Mouse (Mus musculus): ENCODE data around the gene Gm20721. TPM values are rescaled to one million over a fixed set of nuclear protein-coding genes. Genes with fewer than 3 reads are reported as not detected.
"Not testable (repeated sequence)": the region's sequence is repeated elsewhere in the genome, so short reads cannot be mapped to it uniquely, and the experiment has no call there.

The Gm20721 gene
- 8.9 and 9.8 TPM in 2 replicates for polyA plus RNA-seq (2016; fragmentation: Nextera tagmentation; extraction: Ambion mirVana)

DNA sequence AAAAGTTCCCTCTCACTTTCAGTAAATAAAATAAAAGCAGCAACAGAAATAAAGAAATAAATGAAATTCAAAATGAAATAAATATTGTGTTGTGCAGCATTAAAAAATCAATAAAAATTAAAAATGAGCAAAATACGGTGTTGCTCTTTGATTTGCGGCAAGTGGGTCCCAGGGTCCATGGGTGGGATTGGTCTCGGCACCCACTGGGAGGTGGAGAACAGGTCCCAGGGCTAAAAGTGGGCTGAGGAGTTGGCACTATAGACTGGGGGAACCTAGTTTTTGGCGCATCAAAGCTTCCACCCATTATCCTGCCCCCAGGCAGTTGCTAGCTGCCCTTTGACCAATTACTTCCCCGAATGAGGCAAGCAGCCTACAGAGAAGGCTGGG lies at the start of gene Gm20721:
TSS of gene Gm20721 (minus strand) at position 101 of the 387 bp plus-strand sequence.
- Histone ChIP-seq H3K9ac (no peak within 1 kb of the TSS), H3K27me3 (replicated peaks) (no peaks in the 10 kb centered on the region), H3K36me3 (peaks cover 46% of the 10 kb centered on the region), H3K4me1 (replicated peaks) (peaks cover 32% of the 10 kb centered on the region), H3K4me2 (no peak within 1 kb of the TSS), H3K9me3 (replicated peaks) (no peaks in the 10 kb centered on the region), H3K27ac (ENCODE audit: poor library complexity, severe bottlenecking) (no peak within 1 kb of the TSS), H3K4me3 (no peak within 1 kb of the TSS)
- no peak for ATAC-seq (ENCODE audit: insufficient number of reproducible peaks, low FRiP score)
- 95% methylated on average over 5 of the region's 5 CpGs for WGBS

DNA sequence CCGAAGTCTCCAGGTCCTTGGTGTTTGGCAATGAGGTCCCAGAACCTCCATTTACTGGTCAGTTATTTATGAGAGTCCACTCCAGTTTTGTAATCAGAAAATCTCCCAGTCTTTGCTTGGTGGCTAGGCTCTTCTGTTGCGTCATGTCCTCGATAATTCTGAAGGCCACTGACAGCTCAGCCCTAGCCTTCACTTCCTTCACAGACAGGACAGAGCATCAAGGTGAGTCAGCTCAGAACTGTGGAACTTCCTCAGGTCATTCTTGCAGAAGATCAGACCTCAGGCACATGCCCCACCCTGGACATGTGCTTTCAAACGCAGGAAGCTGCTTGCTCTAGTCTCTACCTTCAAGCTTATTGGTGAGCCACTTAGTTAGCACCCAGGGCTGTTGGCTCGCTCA lies 46.9 kb upstream of the Gm20721 start:
- no peak overlapping the region for H3K4me2 ChIP-seq
- H3K4me3 ChIP-seq = no peak overlapping the region
- WGBS = 71% methylated on average over 5 of the region's 5 CpGs
- H3K9ac ChIP-seq = no peak overlapping the region
- H3K9me3 ChIP-seq (replicated peaks) = peaks cover 4% of the 10 kb centered on the region; the same call in 1 of the 2 replicates
- H3K36me3 ChIP-seq = no peaks in the 10 kb centered on the region
- no peak overlapping the region for H3K27ac ChIP-seq (ENCODE audit: poor library complexity, severe bottlenecking)
- ATAC-seq (ENCODE audit: insufficient number of reproducible peaks, low FRiP score) = no peak
- no peaks in the 10 kb centered on the region for H3K27me3 ChIP-seq (replicated peaks)
- H3K4me1 ChIP-seq (replicated peaks) = no peaks in the 10 kb centered on the region

DNA sequence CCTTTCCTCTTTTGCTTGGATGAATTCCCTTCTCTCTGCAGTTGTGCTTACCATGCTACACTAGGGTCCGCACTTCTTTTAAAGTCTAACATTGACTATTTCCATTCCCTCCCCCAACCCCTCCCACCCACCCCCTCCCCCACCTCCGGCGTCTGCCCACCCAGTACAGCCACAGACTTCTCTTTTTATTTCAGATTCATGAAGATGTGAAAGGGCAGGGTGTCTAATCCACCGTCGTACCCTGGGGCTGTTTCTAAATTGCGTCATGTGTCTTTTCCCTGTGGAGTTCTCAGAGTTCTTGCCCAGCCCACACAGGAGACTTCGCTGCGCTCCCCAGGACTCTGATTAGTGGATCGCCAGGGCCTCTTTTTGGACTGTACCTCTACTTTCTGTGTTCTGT lies 46.0 kb upstream of the Gm20721 start:
- no peak for ATAC-seq (ENCODE audit: insufficient number of reproducible peaks, low FRiP score)
- no peak overlapping the region for H3K9ac ChIP-seq
- WGBS = 79% methylated on average over 8 of the region's 9 CpGs
- no peaks in the 10 kb centered on the region for H3K36me3 ChIP-seq
- H3K27me3 ChIP-seq (replicated peaks) = no peaks in the 10 kb centered on the region
- no peaks in the 10 kb centered on the region for H3K4me1 ChIP-seq (replicated peaks)
- H3K9me3 ChIP-seq (replicated peaks) = peaks cover 4% of the 10 kb centered on the region; the same call in 1 of the 2 replicates
- no peak overlapping the region for H3K4me3 ChIP-seq
- H3K27ac ChIP-seq (ENCODE audit: poor library complexity, severe bottlenecking) = no peak overlapping the region
- H3K4me2 ChIP-seq = no peak overlapping the region

- 79% methylated on average over 3 of the region's 3 CpGs for WGBS
- Histone ChIP-seq H3K4me3 (no peak overlapping the region), H3K36me3 (no peaks in the 10 kb centered on the region), H3K9me3 (replicated peaks) (peaks cover 4% of the 10 kb centered on the region; the same call in 1 of the 2 replicates), H3K4me2 (no peak overlapping the region), H3K27ac (ENCODE audit: poor library complexity, severe bottlenecking) (no peak overlapping the region), H3K9ac (no peak overlapping the region), H3K27me3 (replicated peaks) (no peaks in the 10 kb centered on the region), H3K4me1 (replicated peaks) (no peaks in the 10 kb centered on the region)
- no peak for ATAC-seq (ENCODE audit: insufficient number of reproducible peaks, low FRiP score)
Measured at GRCm38 (mm10) chr2:174391936-174392335, 45.4 kb upstream of the Gm20721 start.

DNA sequence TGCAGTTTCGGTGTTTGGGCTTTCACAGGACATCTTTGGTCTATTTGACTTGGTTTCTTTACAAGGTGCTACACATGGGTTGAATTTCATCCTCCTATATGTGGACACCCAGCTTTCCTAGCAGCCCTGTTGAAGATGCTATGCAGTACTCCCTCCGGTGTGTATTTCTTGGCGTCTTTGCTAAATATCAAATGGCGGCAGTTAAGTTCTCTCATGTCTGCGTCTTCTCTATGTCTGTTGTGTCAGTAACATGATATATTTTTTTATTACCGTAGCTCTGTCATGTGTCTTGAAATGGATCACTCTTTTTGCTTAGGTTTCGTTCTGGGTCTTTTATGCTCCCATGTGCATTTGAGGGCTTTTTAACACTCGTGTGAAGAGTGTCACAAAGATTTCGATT lies 34.5 kb upstream of the Gm20721 start:
- no peak for ATAC-seq (ENCODE audit: insufficient number of reproducible peaks, low FRiP score)
- no peak overlapping the region for H3K4me3 ChIP-seq
- no peaks in the 10 kb centered on the region for H3K27me3 ChIP-seq (replicated peaks)
- no peaks in the 10 kb centered on the region for H3K9me3 ChIP-seq (replicated peaks)
- 87% methylated on average over 9 of the region's 9 CpGs for WGBS
- no peak overlapping the region for H3K9ac ChIP-seq
- H3K36me3 ChIP-seq = no peaks in the 10 kb centered on the region
- no peaks in the 10 kb centered on the region for H3K4me1 ChIP-seq (replicated peaks)
- no peak overlapping the region for H3K27ac ChIP-seq (ENCODE audit: poor library complexity, severe bottlenecking)
- no peak overlapping the region for H3K4me2 ChIP-seq

DNA sequence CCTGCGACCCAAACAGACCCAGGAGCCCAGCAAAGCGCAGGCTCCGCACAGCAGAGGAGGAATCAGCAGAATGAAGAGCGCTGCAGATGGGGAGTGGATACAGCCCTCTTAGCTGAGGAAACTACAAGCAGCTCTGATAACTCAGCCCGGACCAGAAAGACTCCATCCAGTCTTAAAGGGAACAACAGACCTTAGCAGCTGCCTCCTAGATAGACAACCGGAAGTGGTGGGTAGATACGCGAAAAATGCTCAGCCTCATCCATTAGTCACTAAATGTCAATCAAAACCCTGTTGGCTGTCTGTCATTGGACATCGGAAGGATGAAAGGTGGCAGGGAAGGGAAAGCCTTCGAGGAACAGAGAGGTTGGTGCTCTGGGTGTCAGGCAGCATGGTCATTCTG lies 20.1 kb upstream of the Gm20721 start:
- no peak overlapping the region for H3K4me3 ChIP-seq
- WGBS = 66% methylated on average over 10 of the region's 10 CpGs
- no peaks in the 10 kb centered on the region for H3K4me1 ChIP-seq (replicated peaks)
- ATAC-seq (ENCODE audit: insufficient number of reproducible peaks, low FRiP score) = no peak
- H3K27me3 ChIP-seq (replicated peaks) = no peaks in the 10 kb centered on the region
- no peak overlapping the region for H3K4me2 ChIP-seq
- no peak overlapping the region for H3K9ac ChIP-seq
- no peaks in the 10 kb centered on the region for H3K9me3 ChIP-seq (replicated peaks)
- H3K27ac ChIP-seq (ENCODE audit: poor library complexity, severe bottlenecking) = no peak overlapping the region
- no peaks in the 10 kb centered on the region for H3K36me3 ChIP-seq

- H3K9me3 ChIP-seq (replicated peaks) = no peaks in the 10 kb centered on the region
- H3K27ac ChIP-seq (ENCODE audit: poor library complexity, severe bottlenecking) = no peak overlapping the region
- no peak overlapping the region for H3K9ac ChIP-seq
- H3K4me2 ChIP-seq = no peak overlapping the region
- H3K4me1 ChIP-seq (replicated peaks) = no peaks in the 10 kb centered on the region
- ATAC-seq (ENCODE audit: insufficient number of reproducible peaks, low FRiP score) = no peak
- H3K4me3 ChIP-seq = no peak overlapping the region
- WGBS = 69% methylated on average over 4 of the region's 4 CpGs
- no peaks in the 10 kb centered on the region for H3K36me3 ChIP-seq
- no peaks in the 10 kb centered on the region for H3K27me3 ChIP-seq (replicated peaks)
Measured at GRCm38 (mm10) chr2:174359656-174360055, 13.1 kb upstream of the Gm20721 start.

DNA sequence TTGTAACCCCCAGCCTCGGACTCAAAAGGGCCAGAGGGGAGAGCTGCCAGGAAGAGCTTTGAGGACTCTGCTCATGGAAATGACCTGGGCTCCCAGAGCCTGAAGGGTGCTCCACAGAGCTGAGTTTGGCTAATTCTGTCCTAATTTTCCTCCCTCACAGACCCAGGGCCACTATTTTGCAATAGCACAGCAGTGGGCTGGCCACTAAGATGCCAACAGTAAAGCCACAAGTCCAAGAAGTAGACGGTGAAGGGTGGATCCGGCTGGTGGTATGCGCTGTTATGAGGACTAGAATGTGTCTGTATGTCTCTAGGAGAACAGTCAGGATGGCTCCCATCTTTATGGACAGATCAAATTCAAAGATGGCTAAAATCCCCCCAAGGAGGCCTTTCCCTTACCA lies 12.0 kb upstream of the Gm20721 start:
- no peak for ATAC-seq (ENCODE audit: insufficient number of reproducible peaks, low FRiP score)
- Histone ChIP-seq H3K4me3 (no peak overlapping the region), H3K9ac (no peak overlapping the region), H3K27ac (ENCODE audit: poor library complexity, severe bottlenecking) (no peak overlapping the region), H3K9me3 (replicated peaks) (no peaks in the 10 kb centered on the region), H3K4me2 (no peak overlapping the region), H3K27me3 (replicated peaks) (no peaks in the 10 kb centered on the region), H3K4me1 (replicated peaks) (no peaks in the 10 kb centered on the region), H3K36me3 (no peaks in the 10 kb centered on the region)
- 84% methylated on average over 4 of the region's 4 CpGs for WGBS

- not testable (repeated sequence) for H3K4me2 ChIP-seq; H3K27ac ChIP-seq (ENCODE audit: poor library complexity, severe bottlenecking); H3K4me3 ChIP-seq; H3K9ac ChIP-seq; H3K9me3 ChIP-seq (replicated peaks); H3K27me3 ChIP-seq (replicated peaks); ATAC-seq (ENCODE audit: insufficient number of reproducible peaks, low FRiP score)
- Histone ChIP-seq H3K36me3 (peaks cover 40% of the 10 kb centered on the region), H3K4me1 (replicated peaks) (peaks cover 27% of the 10 kb centered on the region)
- WGBS = 95% methylated on average over 2 of the region's 2 CpGs
Measured at GRCm38 (mm10) chr2:174346999-174347668, 622 bp upstream of the Gm20721 start.

DNA sequence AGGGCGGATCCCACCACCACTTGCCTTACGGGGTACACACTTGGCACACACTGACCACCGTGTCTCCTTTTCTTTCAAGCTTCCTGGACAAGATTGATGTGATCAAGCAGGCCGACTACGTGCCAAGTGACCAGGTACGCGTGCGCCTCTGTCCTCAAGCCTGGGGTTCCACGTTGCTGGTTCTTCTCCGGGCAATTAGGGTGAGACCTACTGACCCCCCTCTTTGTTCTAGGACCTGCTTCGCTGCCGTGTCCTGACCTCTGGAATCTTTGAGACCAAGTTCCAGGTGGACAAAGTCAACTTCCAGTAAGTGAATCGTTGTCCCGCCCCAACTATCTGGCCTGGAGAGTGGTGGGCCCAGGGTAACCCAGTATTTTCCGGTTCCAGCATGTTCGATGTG lies 1.5 kb downstream of the Gm20721 start:
- Histone ChIP-seq H3K4me3 (no peak overlapping the region), H3K4me1 (replicated peaks) (peaks cover 47% of the 10 kb centered on the region), H3K36me3 (peaks cover 52% of the 10 kb centered on the region), H3K27me3 (replicated peaks) (no peaks in the 10 kb centered on the region), H3K9ac (0 out of 2 replicates have a peak overlapping the region, but pooled peaks have one; percentile 55), H3K27ac (ENCODE audit: poor library complexity, severe bottlenecking) (peak overlapping the region; percentile 76), H3K9me3 (replicated peaks) (no peaks in the 10 kb centered on the region), H3K4me2 (peak overlapping the region; percentile 38; the same call in 1 of the 2 replicates)
- ATAC-seq (ENCODE audit: insufficient number of reproducible peaks, low FRiP score) = no peak
- 92% methylated on average over 16 of the region's 16 CpGs for WGBS

DNA sequence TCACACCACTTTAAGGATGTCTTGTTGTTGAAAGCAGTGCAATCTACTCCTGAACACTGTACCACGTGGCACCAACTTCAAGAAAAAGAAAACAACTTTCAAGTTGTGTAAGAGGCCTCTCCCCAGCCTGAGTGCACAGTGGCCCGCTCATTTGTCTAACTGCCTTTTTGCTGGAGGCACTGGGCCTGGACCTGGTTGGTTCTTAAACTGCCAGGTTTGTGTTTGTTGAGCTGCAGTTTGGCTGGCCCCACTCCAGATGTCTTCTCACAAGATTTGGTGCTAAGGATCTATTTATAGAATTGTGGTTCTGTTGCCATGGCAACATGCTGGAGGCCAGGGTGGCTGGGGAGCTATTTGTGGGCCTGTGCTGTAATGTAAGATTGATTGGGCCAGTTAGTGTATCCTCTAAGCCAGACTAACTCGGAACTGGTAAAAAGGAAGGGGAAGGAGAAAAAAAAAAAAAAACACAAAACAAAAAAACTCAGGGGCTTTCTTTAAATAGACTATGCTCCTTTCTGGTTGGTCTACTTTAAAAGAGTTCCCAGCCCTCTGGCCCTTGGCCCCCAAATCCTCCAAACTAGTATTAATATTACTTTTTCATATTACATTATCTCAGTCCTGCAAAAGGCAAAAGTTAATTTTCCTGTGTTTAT lies 2.4 kb downstream of the Gm20721 start:
- no peaks in the 10 kb centered on the region for H3K27me3 ChIP-seq (replicated peaks)
- H3K4me3 ChIP-seq = peak overlapping the region; percentile 6; the same call in 1 of the 2 replicates
- H3K4me2 ChIP-seq = peak overlapping the region; percentile 57
- H3K36me3 ChIP-seq = peaks cover 60% of the 10 kb centered on the region
- peak overlapping the region; percentile 89 for H3K27ac ChIP-seq (ENCODE audit: poor library complexity, severe bottlenecking)
- ATAC-seq (ENCODE audit: insufficient number of reproducible peaks, low FRiP score) = peak; percentile 63
- peak overlapping the region; percentile 57 for H3K9ac ChIP-seq
- peaks cover 55% of the 10 kb centered on the region for H3K4me1 ChIP-seq (replicated peaks)
- 13% methylated on average over 3 of the region's 3 CpGs for WGBS
- no peaks in the 10 kb centered on the region for H3K9me3 ChIP-seq (replicated peaks)

All from heart, embryonic 12.5 days (tissue).